ENCODE assay signal across 8 mouse cellular contexts in the genomic region with DNA sequence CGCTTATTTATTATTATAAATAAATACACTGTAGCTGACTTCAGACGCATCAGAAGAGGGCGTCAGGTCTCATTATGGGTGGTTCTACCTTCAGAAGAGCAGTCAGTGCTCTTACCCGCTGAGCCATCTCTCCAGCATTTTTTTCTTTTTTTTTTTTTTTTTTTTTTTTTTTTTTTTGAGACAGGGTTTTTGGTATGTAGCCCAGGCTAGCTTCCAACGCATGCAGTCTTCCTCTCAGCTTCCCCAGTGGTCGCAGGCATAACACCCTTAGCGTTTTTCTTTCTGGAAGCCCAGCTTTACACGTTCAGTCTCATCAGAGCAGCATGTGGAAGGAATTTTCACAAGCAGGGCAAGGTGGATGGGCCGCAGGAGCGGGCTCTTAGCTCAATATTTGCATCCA. TPM values are rescaled to one million over a fixed set of nuclear protein-coding genes. Genes with fewer than 3 reads are reported as not detected.
DNase-seq lines count a peak whose midpoint lies in the region; ATAC-seq and TF ChIP-seq lines count a peak whose summit lies in the region.

No protein-coding gene starts in this region.

- H3K9ac ChIP-seq in heart, adult 2 months (ENCODE audit: low read depth, low read length), result no peak overlapping the region
- no peak overlapping the region for H3K9ac ChIP-seq in forebrain, embryonic 16.5 days (replicated peaks; ENCODE audit: low read depth, low read length)
- H3K9ac ChIP-seq in liver, embryonic 16.5 days (ENCODE audit: low read depth, low read length), result no peak overlapping the region

- no peaks in the 10 kb centered on the region for H3K9me3 ChIP-seq in forebrain, embryonic 16.5 days (ENCODE audit: control insufficient read depth, low read length)
- no peaks in the 10 kb centered on the region for H3K9me3 ChIP-seq in liver, embryonic 16.5 days (replicated peaks; ENCODE audit: control insufficient read depth, low read length)

- no peak overlapping the region for H3K27ac ChIP-seq in heart, adult 2 months
- H3K27ac ChIP-seq in forebrain, embryonic 16.5 days (ENCODE audit: low read length), result no peak overlapping the region
- H3K27ac ChIP-seq in liver, embryonic 16.5 days (ENCODE audit: low read length), result no peak overlapping the region

- WGBS in heart, adult 2 months, result 39% methylated on average over 10 of the region's 10 CpGs
- 29% methylated on average over 10 of the region's 10 CpGs for WGBS in forebrain, embryonic 16.5 days
- WGBS in liver, embryonic 16.5 days (ENCODE audit: insufficient replicate concordance), result 32% methylated on average over 10 of the region's 10 CpGs

- intact Hi-C loops in heart, adult 2 months (cut with DNase I), result no loop called here
- intact Hi-C loops in heart, postnatal 10 days (cut with DNase I), result no loop called here

- peaks cover 4% of the 10 kb centered on the region for H3K4me1 ChIP-seq in heart, adult 2 months (ENCODE audit: control insufficient read depth, insufficient read depth, low read length)
- H3K4me1 ChIP-seq in forebrain, embryonic 16.5 days (replicated peaks; ENCODE audit: control insufficient read depth, insufficient read depth, low read length), result peaks cover 33% of the 10 kb centered on the region
- H3K4me1 ChIP-seq in liver, embryonic 16.5 days (ENCODE audit: control insufficient read depth, low read depth, low read length), result peaks cover 13% of the 10 kb centered on the region

- TF ChIP-seq EP300 in heart, adult 2 months (IDR thresholded peaks at IDR 0.05; ENCODE audit: insufficient read depth, low read depth, low read length), result no peak

- peaks cover 8% of the 10 kb centered on the region for H3K27me3 ChIP-seq in heart, adult 2 months (ENCODE audit: control insufficient read depth, insufficient read depth, low read length)
- no peaks in the 10 kb centered on the region for H3K27me3 ChIP-seq in forebrain, embryonic 16.5 days (replicated peaks; ENCODE audit: control insufficient read depth, insufficient read depth, low read length)
- peaks cover 38% of the 10 kb centered on the region for H3K27me3 ChIP-seq in liver, embryonic 16.5 days (ENCODE audit: control insufficient read depth, insufficient read depth, low read depth, low read length)

- no peaks in the 10 kb centered on the region for H3K36me3 ChIP-seq in heart, adult 2 months (ENCODE audit: control insufficient read depth, insufficient read depth, low read length)
- peaks cover 3% of the 10 kb centered on the region; the same call in 1 of the 2 replicates for H3K36me3 ChIP-seq in forebrain, embryonic 16.5 days (ENCODE audit: control insufficient read depth, insufficient read depth)
- no peaks in the 10 kb centered on the region for H3K36me3 ChIP-seq in liver, embryonic 16.5 days (ENCODE audit: control insufficient read depth, insufficient read depth)

- H3K4me3 ChIP-seq in heart, adult 2 months, result peak overlapping the region; percentile 92
- peak overlapping the region; percentile 87 for H3K4me3 ChIP-seq in forebrain, embryonic 16.5 days (replicated peaks; ENCODE audit: low read length)
- H3K4me3 ChIP-seq in liver, embryonic 16.5 days (ENCODE audit: low read depth, low read length), result peak overlapping the region; percentile 64; the same call in 1 of the 2 replicates

- no peaks in the 10 kb centered on the region for H3K79me2 ChIP-seq in heart, adult 2 months (replicated peaks; ENCODE audit: control insufficient read depth, insufficient read depth, low read length)

- TF ChIP-seq CTCF in heart, adult 2 months (IDR thresholded peaks at IDR 0.05), result no peak

- peak overlapping the region; percentile 65 for H3K4me2 ChIP-seq in forebrain, embryonic 16.5 days (ENCODE audit: low read length)
- peak overlapping the region; percentile 72 for H3K4me2 ChIP-seq in liver, embryonic 16.5 days (ENCODE audit: low read depth, low read length)

- DNase-seq in heart, adult 2 months, result no peak
- DNase-seq in heart, postnatal 10 days, result no peak
- peak; percentile 19 for DNase-seq in A20 (ENCODE audit: low read depth, low spot score)
- DNase-seq in thymus, postnatal 14 days, result no peak
- no peak for DNase-seq in spleen, postnatal 36 days (ENCODE audit: low spot score in 2 of 2)
- DNase-seq in frontal cortex, postnatal 14 days (ENCODE audit: low spot score in 2 of 2), result no peak

- no peak for TF ChIP-seq POLR2A in heart, adult 2 months (IDR thresholded peaks at IDR 0.05; ENCODE audit: insufficient read depth, low read depth, low read length)

- no peak for ATAC-seq in forebrain, embryonic 16.5 days
- ATAC-seq in liver, embryonic 16.5 days (ENCODE audit: low read depth), result no peak

RNA-seq across cellular contexts. Expression of a gene that starts 0.5 kb away (rescaled TPM):
- 1 to 10 TPM; 3.6 to 4.6 TPM for total RNA-seq in heart, adult 2 months (2021)
- polyA plus RNA-seq in heart, adult 2 months (2012; rRNA removed), result 3.1 and 4.0 TPM in 2 replicates
- total RNA-seq in heart, postnatal 10 days (2021), result 1 to 10 TPM; 6.1 to 7.1 TPM
- polyA plus RNA-seq in forebrain, embryonic 16.5 days (2015; fragmentation: Nextera tagmentation; extraction: Ambion mirVana), result 43.9 and 48.4 TPM in 2 replicates
- polyA plus RNA-seq in liver, embryonic 16.5 days (2015; fragmentation: Nextera tagmentation; extraction: Ambion mirVana), result 2.5 and 2.7 TPM in 2 replicates

RNA-seq across cellular contexts. Expression of a gene that starts 2.9 kb away (rescaled TPM):
- not detected for total RNA-seq in heart, adult 2 months (2021)
- 0.27 TPM in 1 of 2 replicates, not detected in the other for polyA plus RNA-seq in heart, adult 2 months (2012; rRNA removed)
- total RNA-seq in heart, postnatal 10 days (2021), result not detected
- polyA plus RNA-seq in forebrain, embryonic 16.5 days (2015; fragmentation: Nextera tagmentation; extraction: Ambion mirVana), result 96.6 and 97.2 TPM in 2 replicates
- 0.15 and 0.21 TPM in 2 replicates for polyA plus RNA-seq in liver, embryonic 16.5 days (2015; fragmentation: Nextera tagmentation; extraction: Ambion mirVana)

RNA-seq across cellular contexts. Expression of a gene that starts 40.5 kb away (rescaled TPM):
- total RNA-seq in heart, adult 2 months (2021), result 10 to 100 TPM; 60.1 to 65.1 TPM
- 22.6 and 39.2 TPM in 2 replicates for polyA plus RNA-seq in heart, adult 2 months (2012; rRNA removed)
- 10 to 100 TPM; 62.7 to 66.3 TPM for total RNA-seq in heart, postnatal 10 days (2021)
- polyA plus RNA-seq in forebrain, embryonic 16.5 days (2015; fragmentation: Nextera tagmentation; extraction: Ambion mirVana), result 52.3 and 54.4 TPM in 2 replicates
- polyA plus RNA-seq in liver, embryonic 16.5 days (2015; fragmentation: Nextera tagmentation; extraction: Ambion mirVana), result 21.9 and 24.0 TPM in 2 replicates

Comparison
In these comparisons a context has a peak if more than half of its experiments do, and no peak if none do; other contexts are left out.
1. RNA of a gene that starts 2.9 kb away (polyA plus RNA-seq): 96.6 to 97.2 TPM in forebrain, embryonic 16.5 days; 0.27 TPM in heart, adult 2 months and 0.15 to 0.21 TPM in liver, embryonic 16.5 days; every median in the first group is over 10 times any median in the second.
2. Peak in every context shown above with its lines, with median percentiles within 50 percentile points of each other: H3K4me3 ChIP-seq.